Mouse (Mus musculus) lung, embryonic 14.5 days (tissue): ENCODE data around the gene Tubgcp3. TPM values are rescaled to one million over a fixed set of nuclear protein-coding genes. Genes with fewer than 3 reads are reported as not detected.
"Not testable (repeated sequence)": the region's sequence is repeated elsewhere in the genome, so short reads cannot be mapped to it uniquely, and the experiment has no call there.

ENCODE experiments used
- ATAC-seq: fragments of 200-750 bp; cut with Nextera tagmentation; 2 replicates; pipeline ENCODE4 v1.8.0; 2017; ENCODE audit warnings: mild to moderate bottlenecking, moderate TSS enrichment, moderate library complexity; ENCODE audit not compliant: insufficient read depth
- DNase-seq: peaks from one replicate; pipeline ENCODE4 v3.0.0-alpha.2; 2015
- H3K27ac ChIP-seq: fragments of 300-500 bp; sonication (generic); 2 replicates; pipeline ENCODE4 v1.5.1; 2014; ENCODE audit warnings: low read depth, mild to moderate bottlenecking, moderate library complexity
- H3K27me3 ChIP-seq: fragments of 300-500 bp; sonication (generic); 2 replicates; pipeline ENCODE4 v1.6.1; 2014; ENCODE audit warnings: low read length, control low read depth; ENCODE audit not compliant: insufficient read depth
- H3K36me3 ChIP-seq: fragments of 300-500 bp; sonication (generic); 2 replicates; pipeline ENCODE4 v1.6.1; 2014; ENCODE audit warnings: control low read depth; ENCODE audit not compliant: insufficient read depth
- H3K4me1 ChIP-seq: fragments of 300-500 bp; sonication (generic); 2 replicates; pipeline ENCODE4 v1.6.1; 2014; ENCODE audit warnings: antibody characterized with exemption, control low read depth; ENCODE audit not compliant: insufficient read depth
- H3K4me2 ChIP-seq: fragments of 300-500 bp; sonication (generic); 2 replicates; pipeline ENCODE4 v1.6.1; 2014; ENCODE audit warnings: mild to moderate bottlenecking
- H3K4me3 ChIP-seq: fragments of 300-500 bp; sonication (generic); 2 replicates; pipeline ENCODE4 v1.5.1; 2014; ENCODE audit warnings: low read depth, low read length
- H3K9ac ChIP-seq: fragments of 300-500 bp; sonication (generic); 2 replicates; pipeline ENCODE4 v1.6.1; 2014
- H3K9me3 ChIP-seq: fragments of 300-500 bp; sonication (generic); 2 replicates; pipeline ENCODE4 v1.6.1; 2016; ENCODE audit warnings: low read depth, low read length, control low read depth
- CTCF ChIP-seq: IDR thresholded peaks from 2 replicates; pipeline ENCODE4 v1.5.1; 2016; ENCODE audit warnings: antibody characterized with exemption, low read depth
- WGBS: fragments of 180-500 bp; shearing (Covaris S2); extraction: QIAGEN DNeasy Blood & Tissue Kit; methylation state at CpG from one replicate; pipeline ENCODE4 v1.1.7; 2014; 5-methylcytosine and 5-hydroxymethylcytosine counted together
- polyA plus RNA-seq: library from polyadenylated mRNA; unstranded; fragments of >200 nt; fragmentation: Nextera tagmentation; extraction: Ambion mirVana; gene quantifications from 2 replicates; pipeline ENCODE4 v1.2.1, GENCODE M21; 2014

The Tubgcp3 gene
- polyA plus RNA-seq, 1 experiment from 2014 or later, result 59.3 TPM

DNA sequence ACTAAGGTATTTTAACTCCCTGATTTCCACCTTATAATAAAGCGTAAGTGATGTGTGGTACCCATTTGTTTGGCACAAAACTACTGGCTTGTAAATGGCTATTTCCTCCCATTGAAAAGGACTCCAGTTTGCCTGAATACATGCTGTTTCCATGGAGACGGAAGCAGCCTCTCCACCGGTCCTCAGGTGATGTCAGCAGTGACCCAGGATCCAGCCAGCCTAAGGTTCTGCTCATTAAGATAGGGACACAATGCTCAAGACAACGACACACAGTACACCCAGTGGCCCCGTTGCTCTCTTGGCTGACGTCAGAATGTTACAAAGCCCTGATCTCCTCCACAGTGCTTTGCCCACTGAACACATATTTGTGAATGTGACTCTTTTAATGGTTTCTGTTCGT lies 16.8 kb upstream of the Tubgcp3 start:
- no peak for DNase-seq
- ATAC-seq, result no peak
- Histone ChIP-seq H3K4me1 (no peaks in the 10 kb centered on the region), H3K9me3 (no peaks in the 10 kb centered on the region), H3K4me2 (no peak overlapping the region), H3K9ac (no peak overlapping the region), H3K27me3 (no peaks in the 10 kb centered on the region; the same call in 1 of the 2 replicates), H3K36me3 (no peaks in the 10 kb centered on the region), H3K4me3 (no peak overlapping the region), H3K27ac (no peak overlapping the region)
- TF ChIP-seq CTCF, result no peak
- WGBS, result 47% methylated on average over 7 of the region's 7 CpGs

DNA sequence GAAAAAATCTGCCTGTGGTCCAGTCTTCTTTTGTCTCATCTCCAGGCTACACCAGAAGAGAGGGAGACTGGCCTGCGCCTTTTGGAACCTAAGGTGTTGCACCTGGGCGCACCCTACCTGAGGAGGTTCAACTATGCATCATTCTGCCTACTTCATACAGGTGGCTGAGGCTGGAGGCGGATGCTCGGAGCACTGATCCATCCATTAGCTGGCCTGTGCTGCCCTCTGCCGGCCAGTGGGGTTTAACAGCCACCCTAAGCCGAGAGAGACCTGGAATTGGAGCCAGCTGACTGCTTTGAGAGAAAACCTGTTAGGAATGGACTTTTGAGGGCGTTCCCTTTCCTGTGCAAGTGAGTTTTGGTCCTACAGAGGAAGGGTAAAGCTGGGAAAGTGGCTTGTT lies 5.5 kb upstream of the Tubgcp3 start:
- no peak overlapping the region for H3K4me2 ChIP-seq
- no peak overlapping the region for H3K27ac ChIP-seq

DNA sequence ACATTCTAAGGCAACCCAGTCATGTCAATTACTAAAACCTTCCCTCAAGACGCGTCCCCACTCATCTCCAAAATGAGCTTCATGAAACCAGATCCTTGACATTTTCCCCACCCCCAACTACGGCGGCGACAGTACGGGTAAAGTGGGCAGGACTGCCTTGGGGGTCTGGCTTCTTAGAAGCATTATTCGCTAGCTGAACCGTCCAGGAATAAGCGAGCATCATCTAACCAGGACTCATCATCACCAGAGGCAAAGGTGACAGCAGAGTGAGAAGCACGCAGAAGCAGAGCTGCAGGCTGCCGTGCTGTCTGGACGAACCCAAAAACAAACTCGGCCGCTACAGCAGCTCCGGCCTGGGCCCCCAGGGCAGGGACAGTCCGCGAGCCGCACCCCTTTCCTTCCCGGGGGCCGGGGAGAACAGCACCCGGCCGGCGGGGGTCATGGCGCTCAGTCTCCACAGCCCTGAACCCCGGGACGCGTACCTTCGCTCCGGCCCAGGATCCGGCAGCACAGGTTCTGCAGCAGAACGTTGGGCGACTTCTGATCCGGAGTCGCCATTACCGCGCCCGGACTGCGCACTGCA lies 484 bp downstream of the Tubgcp3 start:
- Histone ChIP-seq H3K9ac (peak overlapping the region; percentile 93), H3K4me1 (no peaks in the 10 kb centered on the region), H3K27ac (peak overlapping the region; percentile 64), H3K9me3 (no peaks in the 10 kb centered on the region), H3K4me3 (peak overlapping the region; percentile 94), H3K4me2 (peak overlapping the region; percentile 86), H3K36me3 (no peaks in the 10 kb centered on the region), H3K27me3 (no peaks in the 10 kb centered on the region)
- under 1% methylated on average over 38 of the region's 38 CpGs for WGBS
- peak; percentile 82 for ATAC-seq
- no peak for TF ChIP-seq CTCF
- peak; percentile 32 for DNase-seq

More for the DNA sequence above, 5.5 kb upstream of the Tubgcp3 start:
- H3K9ac ChIP-seq, result no peak overlapping the region
- H3K36me3 ChIP-seq, result no peaks in the 10 kb centered on the region
- ATAC-seq (peak; percentile 66), DNase-seq (peak; percentile 89)
- no peak overlapping the region for H3K4me3 ChIP-seq
- TF ChIP-seq CTCF, result peak; percentile 90
- no peaks in the 10 kb centered on the region for H3K9me3 ChIP-seq
- no peaks in the 10 kb centered on the region for H3K4me1 ChIP-seq
- 2% methylated on average over 7 of the region's 7 CpGs for WGBS
- H3K27me3 ChIP-seq, result no peaks in the 10 kb centered on the region

DNA sequence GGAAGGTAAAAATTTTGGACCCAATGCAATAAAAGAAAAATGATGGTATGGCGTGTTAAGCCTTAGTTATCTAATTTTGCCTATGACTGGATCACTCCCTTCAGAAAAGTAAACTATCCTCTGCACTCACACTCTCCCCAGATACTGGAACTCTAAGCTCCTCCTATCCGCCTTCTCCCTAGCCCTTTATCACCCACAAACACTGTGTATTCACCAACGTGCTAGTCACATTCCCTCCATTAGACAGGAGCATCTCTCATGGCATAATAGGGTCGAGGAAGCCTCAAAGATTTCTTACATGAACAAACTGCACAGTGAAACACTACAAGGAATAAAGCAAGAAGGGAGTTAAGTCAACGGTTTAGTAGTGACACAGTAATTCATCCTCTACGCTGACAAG lies 1.1 kb downstream of the Tubgcp3 start:
- Histone ChIP-seq H3K9ac (peak overlapping the region; percentile 93), H3K27ac (no peak overlapping the region), H3K36me3 (no peaks in the 10 kb centered on the region), H3K4me3 (peak overlapping the region; percentile 94), H3K4me2 (peak overlapping the region; percentile 86), H3K4me1 (no peaks in the 10 kb centered on the region), H3K27me3 (no peaks in the 10 kb centered on the region), H3K9me3 (no peaks in the 10 kb centered on the region)
- TF ChIP-seq CTCF, result no peak
- ATAC-seq (no peak), DNase-seq (no peak)
- 13% methylated on average over 6 of the region's 6 CpGs for WGBS

DNA sequence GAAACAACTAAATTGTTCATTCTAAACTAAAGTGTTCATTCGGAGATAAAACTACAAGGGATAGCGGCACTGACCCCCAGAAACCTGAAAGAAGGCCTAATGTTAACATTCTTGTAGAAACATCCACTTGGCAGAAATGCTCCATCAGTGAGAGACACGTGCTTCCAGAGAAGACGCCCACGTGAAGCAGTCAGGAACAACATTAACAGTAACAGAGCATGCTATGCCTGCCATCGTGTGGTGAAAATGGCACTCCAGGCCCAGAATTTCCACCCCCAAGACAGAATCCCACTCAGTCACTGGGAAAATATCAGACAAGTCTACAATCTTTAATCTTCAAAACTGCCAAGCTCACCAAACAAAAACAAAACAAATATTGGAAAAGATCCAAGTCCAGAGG lies 3.2 kb downstream of the Tubgcp3 start:
- H3K36me3 ChIP-seq, result no peaks in the 10 kb centered on the region
- H3K9me3 ChIP-seq, result no peaks in the 10 kb centered on the region
- no peak overlapping the region for H3K27ac ChIP-seq
- DNase-seq, result no peak
- no peak overlapping the region for H3K4me3 ChIP-seq
- TF ChIP-seq CTCF, result no peak
- H3K4me1 ChIP-seq, result no peaks in the 10 kb centered on the region
- H3K9ac ChIP-seq, result no peak overlapping the region
- no peak overlapping the region for H3K4me2 ChIP-seq
- ATAC-seq, result no peak
- no peaks in the 10 kb centered on the region for H3K27me3 ChIP-seq
- 81% methylated on average over 6 of the region's 6 CpGs for WGBS

DNA sequence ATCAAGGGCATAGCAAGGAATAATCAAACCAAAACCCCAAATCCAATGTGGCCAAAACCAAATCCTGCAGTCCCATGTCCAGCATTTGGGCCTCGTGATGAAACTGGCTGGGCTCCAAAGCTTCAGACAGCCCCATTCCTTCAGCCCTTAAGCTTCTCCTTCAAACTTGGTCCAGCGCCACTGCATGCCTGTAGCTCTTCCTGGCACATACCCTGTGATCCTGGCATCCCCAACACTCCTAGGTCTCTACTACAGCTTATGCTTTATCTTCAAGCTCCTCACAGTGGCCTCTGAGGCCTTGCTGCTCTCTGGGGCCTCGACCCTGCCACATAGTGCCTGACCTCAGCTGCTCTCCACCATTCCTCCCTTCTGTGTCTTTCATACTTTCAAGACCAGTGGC lies 5.5 kb downstream of the Tubgcp3 start:
- not testable (repeated sequence) for H3K9ac ChIP-seq

DNA sequence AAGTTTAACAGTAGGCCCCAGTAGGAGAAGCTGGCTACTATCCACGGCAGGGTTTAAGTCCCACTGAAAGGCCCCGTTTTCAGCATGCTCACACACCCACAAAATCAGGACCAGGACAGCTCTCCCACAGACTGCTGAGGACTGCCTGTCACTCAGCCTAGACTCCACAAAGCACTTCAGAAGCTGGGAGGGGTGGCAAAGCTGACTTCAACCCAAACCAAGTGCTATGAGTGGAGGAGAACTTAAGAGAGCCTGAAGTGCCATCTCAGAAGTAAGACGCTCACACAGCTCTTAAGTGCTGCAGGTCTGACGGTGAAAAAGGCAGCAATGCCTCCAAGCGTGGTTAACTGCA lies 9.0 kb downstream of the Tubgcp3 start:
- Histone ChIP-seq H3K4me3 (no peak overlapping the region), H3K4me1 (no peaks in the 10 kb centered on the region), H3K4me2 (no peak overlapping the region), H3K27me3 (no peaks in the 10 kb centered on the region), H3K9me3 (no peaks in the 10 kb centered on the region), H3K9ac (no peak overlapping the region), H3K27ac (no peak overlapping the region), H3K36me3 (peaks cover 40% of the 10 kb centered on the region)
- 67% methylated on average over 5 of the region's 5 CpGs for WGBS
- no peak for ATAC-seq
- DNase-seq, result no peak
- TF ChIP-seq CTCF, result no peak

More for the DNA sequence above, 5.5 kb downstream of the Tubgcp3 start:
- H3K27me3 ChIP-seq, H3K4me1 ChIP-seq, H3K4me2 ChIP-seq, DNase-seq, H3K4me3 ChIP-seq, H3K27ac ChIP-seq, ATAC-seq, H3K9me3 ChIP-seq: not testable (repeated sequence)
- 80% methylated on average over 3 of the region's 3 CpGs for WGBS
- H3K36me3 ChIP-seq, result 0 out of 2 replicates have a peak, but pooled peaks cover 14% of the 10 kb centered on the region
